10 mouse cellular contexts compared by ENCODE assay signal in the genomic region with DNA sequence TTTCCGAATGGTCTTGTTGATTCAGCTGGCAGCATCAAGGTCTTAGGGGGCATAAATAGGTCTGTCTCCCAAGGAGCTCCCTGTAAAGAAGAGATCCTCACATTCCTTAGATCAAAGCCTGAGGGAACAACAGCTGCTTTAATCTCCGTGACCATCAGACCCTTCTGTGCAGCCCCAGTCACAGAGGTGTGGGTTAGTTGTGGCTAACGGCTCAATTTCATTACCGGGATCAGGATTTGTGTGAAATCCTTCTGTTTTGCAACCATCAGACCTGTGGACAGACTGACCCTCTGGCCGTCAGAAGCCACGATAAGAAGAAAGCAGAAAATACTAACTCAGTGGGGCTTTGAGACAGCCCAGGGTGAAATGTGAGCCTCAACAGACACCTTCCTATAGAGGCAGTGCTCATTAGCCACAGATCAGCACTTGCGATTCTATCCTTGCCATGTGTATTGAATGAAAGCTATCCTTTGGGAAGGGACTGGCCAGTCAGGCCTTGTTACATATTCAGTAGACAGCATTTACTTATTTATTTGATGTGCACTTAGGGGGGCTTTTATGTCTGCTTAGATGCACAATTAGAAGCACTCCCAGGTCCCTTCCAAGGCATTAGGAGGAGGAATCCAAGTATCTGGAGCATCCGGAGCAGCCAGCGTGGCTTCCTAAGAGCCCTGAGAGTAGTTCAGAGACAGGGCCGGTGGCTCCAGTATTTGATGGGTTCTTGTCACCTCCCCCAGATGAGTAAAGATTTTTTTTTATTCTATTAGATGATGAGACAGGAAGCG.
DNase-seq lines count a peak whose midpoint lies in the region; ATAC-seq and TF ChIP-seq lines count a peak whose summit lies in the region.
"Had no signal": no experiment of that assay in that cellular context is flagged by ENCODE, and none has a peak within 500 bp of the region (broad histone marks: within the 10 kb centered on the region; RNA-seq: fewer than 3 reads in every experiment).

No protein-coding gene starts in this region.

- H3K27ac ChIP-seq in heart, embryonic 10.5 days: 0 out of 2 replicates have a peak overlapping the region, but pooled peaks have one; percentile 60
- H3K27ac ChIP-seq in hindbrain, embryonic 10.5 days: peak overlapping the region; percentile 91
- peak overlapping the region; percentile 77 for H3K27ac ChIP-seq in midbrain, embryonic 13.5 days
- H3K27ac ChIP-seq in intestine, embryonic 16.5 days (ENCODE audit: low read length): no peak overlapping the region
- H3K27ac ChIP-seq: liver, embryonic 14.5 days had no signal

- TF ChIP-seq CTCF in brain, embryonic 14.5 days (IDR thresholded peaks at IDR 0.05; ENCODE audit: borderline replicate concordance, extremely low read depth, insufficient read depth, insufficient read length): no peak
- TF ChIP-seq CTCF in lung, adult 2 months (IDR thresholded peaks at IDR 0.05; ENCODE audit: insufficient read depth, low read length): no peak

- peak; percentile 72 for ATAC-seq in midbrain, embryonic 13.5 days
- ATAC-seq in intestine, embryonic 16.5 days: no peak
- no peak for ATAC-seq in erythroblast, adult 5-6 weeks (replicated peaks; ENCODE audit: low FRiP score, poor library complexity, severe bottlenecking)

- H3K4me2 ChIP-seq in midbrain, embryonic 13.5 days (replicated peaks): peak overlapping the region; percentile 16
- no peak overlapping the region for H3K4me2 ChIP-seq in intestine, embryonic 16.5 days (ENCODE audit: low read depth, low read length)

- no peak for DNase-seq in heart, embryonic 10.5 days (ENCODE audit: low spot score)
- no peak for DNase-seq in heart, adult 11 months
- DNase-seq in brain, embryonic 14.5 days (ENCODE audit: low read depth): peak; percentile 74
- DNase-seq in hindbrain, embryonic 10.5 days (ENCODE audit: low spot score): peak; percentile 48
- DNase-seq in lung, adult 2 months: no peak
- DNase-seq: B cell, adult 2 months had no signal

- no peaks in the 10 kb centered on the region for H3K27me3 ChIP-seq in heart, embryonic 10.5 days (ENCODE audit: insufficient read depth, poor library complexity, severe bottlenecking)
- H3K27me3 ChIP-seq in hindbrain, embryonic 10.5 days (ENCODE audit: insufficient read depth, poor library complexity, severe bottlenecking): no peaks in the 10 kb centered on the region
- no peaks in the 10 kb centered on the region for H3K27me3 ChIP-seq in midbrain, embryonic 13.5 days
- no peaks in the 10 kb centered on the region for H3K27me3 ChIP-seq in intestine, embryonic 16.5 days (replicated peaks; ENCODE audit: control insufficient read depth, insufficient read depth, low read length)

- peaks cover 51% of the 10 kb centered on the region for H3K4me1 ChIP-seq in heart, embryonic 10.5 days
- peaks cover 76% of the 10 kb centered on the region for H3K4me1 ChIP-seq in hindbrain, embryonic 10.5 days (replicated peaks)
- H3K4me1 ChIP-seq in midbrain, embryonic 13.5 days (replicated peaks): peaks cover 69% of the 10 kb centered on the region
- H3K4me1 ChIP-seq in lung, adult 2 months (ENCODE audit: control insufficient read depth, insufficient read depth, low read length): peaks cover 4% of the 10 kb centered on the region
- H3K4me1 ChIP-seq in intestine, embryonic 16.5 days (ENCODE audit: control insufficient read depth, insufficient read depth, low read length): peaks cover 9% of the 10 kb centered on the region

- 25% methylated on average over 11 of the region's 11 CpGs for WGBS in heart, embryonic 10.5 days
- WGBS in hindbrain, embryonic 10.5 days: 24% methylated on average over 11 of the region's 11 CpGs
- WGBS in midbrain, embryonic 13.5 days: 9% methylated on average over 11 of the region's 11 CpGs
- 69% methylated on average over 11 of the region's 11 CpGs for WGBS in lung, adult 2 months
- 46% methylated on average over 11 of the region's 11 CpGs for WGBS in intestine, embryonic 16.5 days

- H3K36me3 ChIP-seq in heart, embryonic 10.5 days: peaks cover 8% of the 10 kb centered on the region; the same call in 1 of the 2 replicates
- H3K36me3 ChIP-seq in hindbrain, embryonic 10.5 days: peaks cover 74% of the 10 kb centered on the region
- peaks cover 38% of the 10 kb centered on the region for H3K36me3 ChIP-seq in midbrain, embryonic 13.5 days
- no peaks in the 10 kb centered on the region for H3K36me3 ChIP-seq in intestine, embryonic 16.5 days (ENCODE audit: control insufficient read depth, insufficient read depth, low read length)

- H3K9ac ChIP-seq in midbrain, embryonic 13.5 days (replicated peaks): 0 out of 2 replicates have a peak overlapping the region, but pooled peaks have one; percentile 10
- H3K9ac ChIP-seq in intestine, embryonic 16.5 days (ENCODE audit: low read depth, low read length): no peak overlapping the region
- H3K9ac ChIP-seq: liver, embryonic 14.5 days had no signal

- H3K4me3 ChIP-seq in heart, embryonic 10.5 days: no peak overlapping the region
- H3K4me3 ChIP-seq in hindbrain, embryonic 10.5 days: no peak overlapping the region
- H3K4me3 ChIP-seq in midbrain, embryonic 13.5 days (replicated peaks): no peak overlapping the region
- H3K4me3 ChIP-seq in lung, adult 2 months (replicated peaks; ENCODE audit: extremely low read depth, low read depth, low read length): no peak overlapping the region
- H3K4me3 ChIP-seq in intestine, embryonic 16.5 days (ENCODE audit: low read length): no peak overlapping the region

- no peaks in the 10 kb centered on the region for H3K9me3 ChIP-seq in heart, embryonic 10.5 days
- no peaks in the 10 kb centered on the region for H3K9me3 ChIP-seq in hindbrain, embryonic 10.5 days
- no peaks in the 10 kb centered on the region for H3K9me3 ChIP-seq in midbrain, embryonic 13.5 days
- no peaks in the 10 kb centered on the region for H3K9me3 ChIP-seq in intestine, embryonic 16.5 days (ENCODE audit: control insufficient read depth, low read length)

- no peak for TF ChIP-seq POLR2A in brain, embryonic 14.5 days (IDR thresholded peaks at IDR 0.05; ENCODE audit: borderline replicate concordance, extremely low read depth, insufficient read depth, insufficient read length, poor library complexity, severe bottlenecking)
- no peak for TF ChIP-seq POLR2A in lung, adult 2 months (IDR thresholded peaks at IDR 0.05; ENCODE audit: borderline replicate concordance, extremely low read depth, low read depth, low read length)

Comparison
In these comparisons a context has a peak if more than half of its experiments do, and no peak if none do; other contexts are left out.
1. DNase-seq: peak in brain, embryonic 14.5 days (single experiment) and hindbrain, embryonic 10.5 days (single experiment); none in heart, embryonic 10.5 days (single experiment), heart, adult 11 months (single experiment) and lung, adult 2 months (single experiment).